Mouse (Mus musculus): ENCODE data around the gene Slc46a1. TPM values are rescaled to one million over a fixed set of nuclear protein-coding genes. Genes with fewer than 3 reads are reported as not detected.

Gene Slc46a1
- polyA plus RNA-seq, 1 experiment from 2014 or later, result 20.2 TPM

- peaks cover 17% of the 10 kb centered on the region for H3K4me1 ChIP-seq
- no peak for ATAC-seq (replicated peaks)
- no peaks in the 10 kb centered on the region for H3K27me3 ChIP-seq
- H3K9ac ChIP-seq (replicated peaks), result no peak overlapping the region
- no peak overlapping the region for H3K4me3 ChIP-seq
- H3K36me3 ChIP-seq, result no peaks in the 10 kb centered on the region
- H3K4me2 ChIP-seq (replicated peaks), result no peak overlapping the region
- H3K9me3 ChIP-seq, result no peaks in the 10 kb centered on the region
- H3K27ac ChIP-seq (replicated peaks), result no peak overlapping the region
- 75% methylated on average over 5 of the region's 5 CpGs for WGBS
These were observed 2.8 kb upstream of the Slc46a1 start for GRCm38 (mm10) chr11:78462669-78463068.

DNA sequence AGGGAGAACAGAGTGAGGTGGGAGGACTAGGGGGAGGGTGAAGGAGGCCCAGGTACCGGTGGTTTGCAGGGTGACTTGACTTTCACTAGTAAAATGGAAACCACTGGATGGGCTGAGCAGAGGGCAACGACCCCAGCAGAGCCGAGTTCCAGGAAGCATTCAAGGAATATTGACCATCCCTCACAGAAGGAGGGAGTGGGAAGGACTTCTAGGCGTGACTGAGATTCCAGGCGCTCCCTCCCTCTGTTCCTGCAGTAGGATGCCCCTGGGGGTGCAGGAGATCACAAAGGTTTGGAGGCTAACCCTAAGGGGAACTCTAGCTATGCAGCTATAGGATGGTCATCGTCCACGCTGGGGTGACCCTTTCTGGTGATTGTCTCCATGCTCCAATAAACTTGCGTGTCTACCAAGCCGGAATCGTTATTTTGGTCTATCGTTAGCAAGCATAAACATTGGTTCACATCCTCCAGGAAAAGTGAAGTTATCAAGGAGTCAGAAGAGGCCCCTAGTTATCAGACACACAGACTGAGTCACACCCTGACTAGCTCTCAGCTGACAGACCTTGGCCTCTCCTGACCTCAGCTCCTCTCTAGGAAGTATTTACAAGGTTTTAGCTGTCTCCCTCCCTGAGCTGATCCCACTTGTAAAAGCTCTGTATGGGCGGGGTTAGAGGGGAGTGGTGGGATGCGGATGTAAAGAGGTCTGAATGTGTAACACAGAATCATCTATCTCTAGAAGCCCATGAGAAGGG lies 2.0 kb upstream of the Slc46a1 start:
- no peak overlapping the region for H3K4me3 ChIP-seq
- H3K4me2 ChIP-seq (replicated peaks), result no peak overlapping the region
- H3K9me3 ChIP-seq, result no peaks in the 10 kb centered on the region
- no peak overlapping the region for H3K27ac ChIP-seq (replicated peaks)
- peaks cover 17% of the 10 kb centered on the region for H3K4me1 ChIP-seq
- WGBS, result 66% methylated on average over 13 of the region's 13 CpGs
- no peaks in the 10 kb centered on the region for H3K27me3 ChIP-seq
- H3K9ac ChIP-seq (replicated peaks), result no peak overlapping the region
- no peak for ATAC-seq (replicated peaks)
- H3K36me3 ChIP-seq, result no peaks in the 10 kb centered on the region

GRCm38 (mm10) chr11:78465116-78465515 lies 381 bp upstream of the Slc46a1 start:
- 30% methylated on average over 9 of the region's 9 CpGs for WGBS
- Histone ChIP-seq H3K9me3 (no peaks in the 10 kb centered on the region), H3K4me2 (replicated peaks) (peak overlapping the region; percentile 82), H3K27ac (replicated peaks) (0 out of 2 replicates have a peak overlapping the region, but pooled peaks have one; percentile 84), H3K27me3 (no peaks in the 10 kb centered on the region), H3K4me3 (peak overlapping the region; percentile 72), H3K4me1 (peaks cover 17% of the 10 kb centered on the region), H3K9ac (replicated peaks) (no peak overlapping the region), H3K36me3 (no peaks in the 10 kb centered on the region)
- no peak for ATAC-seq (replicated peaks)

DNA sequence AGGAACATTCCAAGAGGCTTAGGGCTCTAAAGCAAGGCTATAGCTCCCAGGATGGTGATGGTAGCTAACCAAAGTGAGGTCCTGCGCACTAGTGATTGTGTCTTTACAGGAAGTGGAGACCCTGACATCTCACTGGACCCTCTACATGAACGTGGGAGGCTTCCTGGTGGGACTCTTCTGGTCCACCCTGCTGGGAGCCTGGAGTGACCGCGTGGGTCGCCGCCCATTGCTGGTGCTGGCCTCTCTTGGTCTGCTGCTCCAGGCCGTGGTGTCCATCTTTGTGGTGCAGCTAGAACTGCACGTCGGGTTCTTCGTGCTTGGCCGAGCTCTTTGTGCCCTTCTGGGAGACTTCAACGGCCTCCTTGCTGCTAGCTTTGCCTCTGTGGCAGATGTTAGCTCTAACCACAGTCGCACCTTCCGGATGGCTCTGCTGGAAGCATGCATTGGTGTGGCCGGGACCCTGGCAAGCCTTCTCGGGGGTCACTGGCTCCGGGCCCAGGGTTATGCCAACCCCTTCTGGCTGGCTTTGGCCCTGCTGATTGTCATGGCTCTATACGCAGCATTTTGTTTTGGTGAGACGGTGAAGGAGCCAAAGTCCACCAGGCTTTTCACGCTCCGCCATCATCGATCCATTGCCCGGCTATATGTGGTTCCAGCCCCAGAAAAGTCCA lies 880 bp downstream of the Slc46a1 start:
- no peaks in the 10 kb centered on the region for H3K9me3 ChIP-seq
- H3K9ac ChIP-seq (replicated peaks), result peak overlapping the region; percentile 72; the same call in 1 of the 2 replicates
- H3K4me2 ChIP-seq (replicated peaks), result peak overlapping the region; percentile 82
- 43% methylated on average over 23 of the region's 23 CpGs for WGBS
- peak; percentile 29; the same call in 1 of the 2 replicates for ATAC-seq (replicated peaks)
- peak overlapping the region; percentile 84 for H3K27ac ChIP-seq (replicated peaks)
- peaks cover 17% of the 10 kb centered on the region for H3K4me1 ChIP-seq
- no peaks in the 10 kb centered on the region for H3K27me3 ChIP-seq
- H3K4me3 ChIP-seq, result peak overlapping the region; percentile 72
- H3K36me3 ChIP-seq, result no peaks in the 10 kb centered on the region; the same call in 1 of the 2 replicates

DNA sequence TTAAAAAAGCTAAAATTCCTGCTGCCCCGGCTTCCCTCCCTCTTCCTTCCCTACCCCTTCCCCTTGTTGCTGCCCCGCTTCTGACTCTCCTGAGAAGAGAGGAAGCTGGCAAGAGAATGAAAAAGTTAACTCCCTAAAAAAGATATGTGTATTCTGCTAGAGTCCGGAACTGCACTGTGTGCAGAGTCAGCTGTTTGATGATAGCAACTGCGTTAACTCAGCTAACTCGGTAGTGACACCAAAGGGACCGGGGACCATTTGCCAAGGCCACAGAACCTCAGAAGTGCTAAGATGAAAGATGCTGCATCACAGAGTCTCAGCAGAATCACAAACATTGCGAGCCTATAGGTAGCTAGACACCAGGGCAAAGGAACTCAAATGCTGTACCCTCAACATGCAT lies 2.0 kb downstream of the Slc46a1 start:
- Histone ChIP-seq H3K4me1 (peaks cover 17% of the 10 kb centered on the region), H3K4me2 (replicated peaks) (no peak overlapping the region), H3K27me3 (no peaks in the 10 kb centered on the region), H3K9ac (replicated peaks) (no peak overlapping the region), H3K9me3 (no peaks in the 10 kb centered on the region), H3K4me3 (no peak overlapping the region), H3K36me3 (no peaks in the 10 kb centered on the region; the same call in 1 of the 2 replicates), H3K27ac (replicated peaks) (no peak overlapping the region)
- 88% methylated on average over 7 of the region's 7 CpGs for WGBS
- no peak for ATAC-seq (replicated peaks)

DNA sequence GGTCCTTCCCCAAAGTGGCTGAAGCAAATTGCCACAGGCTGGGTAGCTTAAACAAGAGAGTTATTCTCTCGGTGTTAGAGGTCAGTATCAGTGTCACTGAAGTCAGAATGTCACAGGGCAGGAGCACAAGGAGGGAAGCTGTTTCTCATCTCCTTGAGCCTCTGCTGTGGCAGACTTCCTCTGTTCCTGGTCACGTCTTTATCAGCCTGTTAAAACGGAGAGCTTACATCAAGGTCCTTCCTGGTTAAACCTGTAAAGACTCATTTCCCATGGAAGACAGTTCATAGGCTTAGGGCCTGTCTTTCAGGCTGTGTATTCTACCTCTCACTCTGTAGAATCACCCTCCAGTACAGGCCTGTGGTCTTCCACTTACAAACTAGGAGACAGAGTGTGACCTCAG lies 2.4 kb downstream of the Slc46a1 start:
- H3K4me3 ChIP-seq, result no peak overlapping the region
- no peaks in the 10 kb centered on the region; the same call in 1 of the 2 replicates for H3K36me3 ChIP-seq
- no peaks in the 10 kb centered on the region for H3K27me3 ChIP-seq
- no peak overlapping the region for H3K4me2 ChIP-seq (replicated peaks)
- no peak overlapping the region for H3K27ac ChIP-seq (replicated peaks)
- no peak overlapping the region for H3K9ac ChIP-seq (replicated peaks)
- WGBS, result 73% methylated on average over 3 of the region's 3 CpGs
- no peak for ATAC-seq (replicated peaks)
- peaks cover 17% of the 10 kb centered on the region for H3K4me1 ChIP-seq
- H3K9me3 ChIP-seq, result no peaks in the 10 kb centered on the region

DNA sequence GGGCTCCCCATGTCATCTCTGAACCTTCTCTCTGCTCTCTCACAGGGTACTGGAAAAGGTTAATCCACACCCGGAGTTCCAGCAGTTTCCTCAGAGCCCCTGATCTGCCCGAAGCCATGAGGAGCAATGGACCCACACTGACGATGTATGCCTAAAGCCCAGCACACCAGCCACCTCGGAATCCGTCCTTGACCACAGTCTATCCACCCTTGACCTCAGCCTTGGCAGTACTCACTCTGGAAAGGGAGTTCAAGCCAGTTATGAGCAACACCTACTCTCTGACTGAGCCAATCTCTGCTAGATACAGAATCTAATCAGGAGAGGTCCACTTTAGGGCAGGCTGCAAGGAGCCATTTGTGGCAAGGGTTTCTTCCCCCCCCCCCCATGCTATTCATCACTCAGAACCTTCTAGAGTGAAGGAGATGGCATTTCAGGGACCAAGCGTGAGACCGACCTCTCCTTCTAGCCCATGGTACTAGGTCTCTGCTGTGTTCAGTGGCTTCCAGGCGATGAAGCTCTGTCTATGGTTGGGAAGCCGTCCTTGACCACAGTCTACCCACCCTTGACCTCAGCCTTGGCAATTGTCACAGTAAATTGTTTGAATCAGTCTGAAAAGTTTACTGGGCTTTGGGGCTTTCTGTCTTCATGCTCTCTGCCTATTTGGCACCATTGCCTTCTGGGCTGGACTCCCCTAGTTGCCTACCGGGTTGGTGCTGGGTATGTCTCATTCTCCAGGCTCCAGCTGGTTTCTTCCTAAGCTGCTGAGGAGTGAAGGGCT lies 6.0 kb downstream of the Slc46a1 start:
- Histone ChIP-seq H3K4me3 (no peak overlapping the region), H3K4me1 (peaks cover 4% of the 10 kb centered on the region), H3K27me3 (no peaks in the 10 kb centered on the region), H3K27ac (replicated peaks) (no peak overlapping the region), H3K4me2 (replicated peaks) (no peak overlapping the region), H3K9ac (replicated peaks) (no peak overlapping the region), H3K36me3 (peaks cover 5% of the 10 kb centered on the region; the same call in 1 of the 2 replicates), H3K9me3 (no peaks in the 10 kb centered on the region)
- WGBS, result 92% methylated on average over 10 of the region's 10 CpGs
- no peak for ATAC-seq (replicated peaks)

DNA sequence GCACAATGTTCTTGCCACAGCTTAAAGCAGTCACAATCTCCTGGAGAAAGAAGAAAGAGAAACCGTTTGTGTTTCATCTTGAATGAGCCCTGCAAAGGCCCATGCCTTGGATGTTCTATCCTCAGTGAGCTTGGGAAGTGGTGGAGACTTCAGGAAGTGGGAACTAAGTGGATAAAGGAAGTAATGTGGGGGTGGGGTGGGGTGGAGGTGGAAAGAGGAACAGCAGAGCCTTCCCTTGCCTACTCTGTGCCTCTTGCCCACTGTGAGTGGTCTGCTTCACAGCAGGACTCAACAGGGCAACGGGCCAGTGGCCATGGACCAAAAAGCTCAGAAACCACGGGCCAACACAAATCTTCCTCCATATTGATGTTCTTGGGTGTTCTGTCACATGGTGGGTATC lies 9.8 kb downstream of the Slc46a1 start:
- Histone ChIP-seq H3K4me2 (replicated peaks) (no peak overlapping the region), H3K9me3 (no peaks in the 10 kb centered on the region), H3K27ac (replicated peaks) (no peak overlapping the region), H3K4me1 (no peaks in the 10 kb centered on the region), H3K4me3 (no peak overlapping the region), H3K27me3 (no peaks in the 10 kb centered on the region), H3K9ac (replicated peaks) (no peak overlapping the region), H3K36me3 (peaks cover 11% of the 10 kb centered on the region)
- 87% methylated on average over 3 of the region's 3 CpGs for WGBS
- ATAC-seq (replicated peaks), result no peak

GRCm38 (mm10) chr11:78483639-78484038 lies 18.1 kb downstream of the Slc46a1 start:
- H3K36me3 ChIP-seq, result peaks cover 64% of the 10 kb centered on the region
- no peaks in the 10 kb centered on the region for H3K9me3 ChIP-seq
- no peak for ATAC-seq (replicated peaks)
- no peak overlapping the region for H3K4me3 ChIP-seq
- H3K27me3 ChIP-seq, result no peaks in the 10 kb centered on the region
- no peak overlapping the region for H3K9ac ChIP-seq (replicated peaks)
- H3K27ac ChIP-seq (replicated peaks), result no peak overlapping the region
- H3K4me2 ChIP-seq (replicated peaks), result no peak overlapping the region
- WGBS, result 68% methylated on average over 7 of the region's 7 CpGs
- no peaks in the 10 kb centered on the region for H3K4me1 ChIP-seq

DNA sequence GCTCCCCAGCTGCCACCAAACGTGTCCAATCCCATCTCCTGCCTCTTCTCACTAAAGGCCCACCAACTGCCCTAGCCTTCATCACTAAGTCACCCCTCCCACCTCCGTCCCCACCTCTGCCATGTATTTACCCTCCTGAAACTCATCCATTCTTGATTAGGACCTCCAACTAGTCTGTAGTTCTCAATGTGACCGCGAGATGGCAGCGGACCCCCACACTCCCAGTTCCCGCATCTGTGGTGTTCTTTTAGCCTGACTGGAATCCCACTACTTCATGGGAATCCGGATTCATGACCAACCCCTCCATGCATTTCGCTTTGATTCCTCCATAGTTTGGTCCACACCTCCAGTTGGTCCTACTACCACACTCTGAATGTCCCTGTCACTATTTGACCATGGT lies 22.7 kb downstream of the Slc46a1 start:
- peaks cover 11% of the 10 kb centered on the region for H3K4me1 ChIP-seq
- peaks cover 12% of the 10 kb centered on the region; the same call in 1 of the 2 replicates for H3K27me3 ChIP-seq
- ATAC-seq (replicated peaks), result no peak
- no peak overlapping the region for H3K4me2 ChIP-seq (replicated peaks)
- no peak overlapping the region for H3K27ac ChIP-seq (replicated peaks)
- WGBS, result 3% methylated on average over 8 of the region's 8 CpGs
- H3K36me3 ChIP-seq, result peaks cover 33% of the 10 kb centered on the region
- no peaks in the 10 kb centered on the region for H3K9me3 ChIP-seq
- no peak overlapping the region for H3K9ac ChIP-seq (replicated peaks)
- no peak overlapping the region for H3K4me3 ChIP-seq

DNA sequence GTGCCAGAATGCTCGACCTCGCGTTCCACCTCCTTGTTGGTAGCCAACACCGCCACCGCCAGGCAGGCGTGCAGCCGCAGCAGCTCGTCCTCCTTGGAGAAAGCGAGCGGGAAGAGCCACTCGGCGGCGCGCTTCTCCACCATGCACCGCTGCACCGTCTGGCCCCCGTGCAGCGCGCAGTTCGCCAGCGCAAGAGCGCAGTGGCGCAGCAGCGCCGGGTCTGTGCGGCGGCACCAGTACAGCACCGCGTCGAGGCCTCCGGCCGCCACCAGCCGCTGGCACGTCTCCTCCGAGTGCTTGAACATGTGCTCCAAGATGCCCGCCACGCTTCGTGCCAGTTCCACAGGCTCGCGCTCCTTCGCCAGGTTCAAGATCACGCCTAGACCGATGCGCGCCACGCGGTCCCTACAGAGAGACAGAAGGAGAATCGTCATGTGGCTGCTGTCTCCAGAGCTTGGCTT lies 25.3 kb downstream of the Slc46a1 start:
- Histone ChIP-seq H3K36me3 (peaks cover 16% of the 10 kb centered on the region), H3K4me3 (peak overlapping the region; percentile 23), H3K4me1 (peaks cover 24% of the 10 kb centered on the region), H3K4me2 (replicated peaks) (peak overlapping the region; percentile 51), H3K9ac (replicated peaks) (peak overlapping the region; percentile 30; the same call in 1 of the 2 replicates), H3K27me3 (peaks cover 12% of the 10 kb centered on the region; the same call in 1 of the 2 replicates), H3K9me3 (no peaks in the 10 kb centered on the region), H3K27ac (replicated peaks) (no peak overlapping the region)
- ATAC-seq (replicated peaks), result peak; percentile 84
- WGBS, result 5% methylated on average over 48 of the region's 48 CpGs

- WGBS, result 8% methylated on average over 6 of the region's 6 CpGs
- Histone ChIP-seq H3K27me3 (0 out of 2 replicates have a peak, but pooled peaks cover 5% of the 10 kb centered on the region), H3K4me1 (peaks cover 34% of the 10 kb centered on the region), H3K4me3 (peak overlapping the region; percentile 92), H3K9me3 (no peaks in the 10 kb centered on the region), H3K36me3 (no peaks in the 10 kb centered on the region), H3K27ac (replicated peaks) (no peak overlapping the region), H3K4me2 (replicated peaks) (peak overlapping the region; percentile 56), H3K9ac (replicated peaks) (peak overlapping the region; percentile 96; the same call in 1 of the 2 replicates)
- ATAC-seq (replicated peaks), result no peak
These were observed 30.4 kb downstream of the Slc46a1 start for GRCm38 (mm10) chr11:78495904-78496303.
